Mouse (Mus musculus): ENCODE results near the gene Nol6.
"Not testable (repeated sequence)": the region's sequence is repeated elsewhere in the genome, so short reads cannot be mapped to it uniquely, and the experiment has no call there.

The Nol6 gene

DNA sequence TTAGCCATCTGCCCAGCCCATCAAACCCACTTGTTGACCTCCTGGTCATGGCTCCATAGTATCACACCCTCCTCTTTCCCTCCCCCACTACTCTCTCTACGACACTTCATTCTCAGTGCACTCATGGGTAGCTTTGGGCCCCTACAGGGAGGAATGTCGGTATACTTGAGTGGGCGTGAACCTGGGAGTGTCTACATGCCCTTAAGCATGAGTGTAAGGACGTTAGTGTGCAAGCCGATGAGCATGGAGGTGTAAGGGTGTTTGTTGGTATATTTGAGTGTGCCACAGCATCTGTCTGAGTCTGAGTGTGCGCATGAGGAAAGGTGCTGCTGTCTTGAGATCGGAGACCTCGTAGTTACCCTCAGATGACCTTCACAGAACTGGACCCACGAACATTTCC lies 37.3 kb downstream of the Nol6 start:
- DNase-seq (ENCODE audit: low read depth in 1 of 2, low spot score in 2 of 2) = no peak

DNA sequence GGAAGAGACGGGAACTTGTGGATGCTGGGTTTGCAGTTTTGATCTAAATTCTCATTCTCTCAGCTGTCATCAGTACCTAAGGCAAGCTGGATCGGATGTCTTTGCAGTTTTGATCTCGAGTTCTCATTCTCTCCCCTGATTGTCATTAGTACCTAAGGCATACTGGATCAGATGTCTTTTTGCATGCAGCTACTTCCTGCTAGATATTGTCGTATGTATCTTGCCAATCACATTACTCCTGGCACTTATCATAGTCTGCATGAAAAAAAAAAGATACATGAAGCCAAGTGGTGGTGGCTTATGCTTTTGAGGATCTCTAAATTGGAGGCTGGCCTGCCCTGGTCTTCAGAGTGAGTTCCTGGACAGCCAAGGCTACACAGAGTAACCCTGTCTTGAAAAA lies 39.4 kb downstream of the Nol6 start:
- no peak for DNase-seq (ENCODE audit: low read depth in 1 of 2, low spot score in 2 of 2)

DNA sequence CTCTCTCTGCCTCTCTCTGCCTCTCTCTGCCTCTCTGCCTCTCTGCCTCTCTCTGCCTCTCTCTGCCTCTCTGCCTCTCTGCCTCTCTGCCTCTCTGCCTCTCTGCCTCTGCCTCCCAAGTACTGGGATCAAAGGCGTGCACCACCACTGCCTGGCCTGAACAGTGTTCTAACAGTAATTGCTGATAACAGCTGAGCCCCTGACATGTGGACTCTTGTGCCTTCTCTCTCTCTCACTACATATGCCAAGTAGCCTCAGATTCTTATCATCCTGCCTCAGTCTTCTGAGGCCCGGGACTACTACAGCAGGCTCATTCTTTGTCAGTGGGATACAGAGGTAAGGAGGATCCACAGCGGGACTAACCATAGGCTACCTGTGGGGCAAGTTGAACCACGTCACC lies 41.5 kb downstream of the Nol6 start:
- not testable (repeated sequence) for DNase-seq (ENCODE audit: low read depth in 1 of 2, low spot score in 2 of 2)

DNA sequence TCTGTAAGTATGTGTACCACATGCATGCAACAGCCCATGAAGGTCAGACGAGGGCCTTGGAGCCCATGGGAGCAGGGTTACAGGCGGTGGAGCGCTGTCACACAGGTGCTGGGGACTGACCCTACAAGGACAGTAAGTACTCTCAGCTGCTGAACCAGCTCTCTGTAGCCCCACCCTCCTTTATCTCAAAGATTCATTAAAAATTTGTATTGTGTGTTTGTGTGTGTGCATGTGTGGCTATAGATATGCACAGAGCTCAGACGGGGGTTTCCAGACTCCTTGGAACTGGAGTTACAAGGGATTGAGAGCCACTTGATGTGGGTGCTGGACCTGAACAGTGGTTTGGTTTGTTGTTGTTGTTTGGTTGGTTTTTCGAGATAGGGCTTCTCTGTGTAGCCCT lies 42.5 kb downstream of the Nol6 start:
- DNase-seq (ENCODE audit: low read depth in 1 of 2, low spot score in 2 of 2) = no peak

DNA sequence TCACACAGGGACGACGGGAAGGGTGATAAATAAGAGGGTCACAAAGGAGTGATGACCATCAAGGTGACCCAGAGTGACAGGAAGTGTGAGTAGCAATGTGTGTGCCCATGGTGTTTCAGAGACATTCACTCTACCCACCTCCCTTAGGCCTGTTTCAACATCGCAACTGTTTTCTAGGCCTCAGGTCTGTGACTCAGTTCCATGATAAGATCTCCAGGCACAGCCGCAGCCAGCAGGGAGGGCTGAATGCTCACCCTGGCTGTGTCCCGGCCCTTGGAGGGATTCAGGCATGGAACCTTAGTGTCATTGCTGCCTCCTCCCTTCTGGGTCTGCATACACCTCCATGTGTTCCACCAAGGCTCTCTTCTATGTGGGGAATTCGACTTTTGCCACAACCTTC lies 45.5 kb downstream of the Nol6 start:
- no peak for DNase-seq (ENCODE audit: low read depth in 1 of 2, low spot score in 2 of 2)

DNA sequence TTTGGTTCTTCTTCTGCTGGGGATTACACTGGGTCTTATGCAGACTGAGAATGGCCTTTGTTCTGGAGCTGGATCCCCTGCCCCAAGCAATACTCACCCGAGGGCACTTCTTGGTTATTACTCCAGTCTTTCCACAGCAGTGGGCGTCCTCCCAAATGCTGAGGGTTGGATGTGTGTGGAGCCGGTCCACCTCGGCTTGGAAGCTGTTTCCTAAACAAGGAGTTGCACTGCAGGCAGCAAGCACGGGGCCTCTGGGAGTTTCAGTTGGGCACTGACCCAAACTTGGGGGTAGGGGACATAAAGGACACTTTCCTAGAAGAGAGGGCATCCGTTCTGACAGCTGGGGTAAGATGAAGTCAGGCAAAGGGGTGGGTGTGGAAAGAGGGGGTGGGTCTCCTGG lies 49.8 kb downstream of the Nol6 start:
- DNase-seq (ENCODE audit: low read depth in 1 of 2, low spot score in 2 of 2) = no peak

DNA sequence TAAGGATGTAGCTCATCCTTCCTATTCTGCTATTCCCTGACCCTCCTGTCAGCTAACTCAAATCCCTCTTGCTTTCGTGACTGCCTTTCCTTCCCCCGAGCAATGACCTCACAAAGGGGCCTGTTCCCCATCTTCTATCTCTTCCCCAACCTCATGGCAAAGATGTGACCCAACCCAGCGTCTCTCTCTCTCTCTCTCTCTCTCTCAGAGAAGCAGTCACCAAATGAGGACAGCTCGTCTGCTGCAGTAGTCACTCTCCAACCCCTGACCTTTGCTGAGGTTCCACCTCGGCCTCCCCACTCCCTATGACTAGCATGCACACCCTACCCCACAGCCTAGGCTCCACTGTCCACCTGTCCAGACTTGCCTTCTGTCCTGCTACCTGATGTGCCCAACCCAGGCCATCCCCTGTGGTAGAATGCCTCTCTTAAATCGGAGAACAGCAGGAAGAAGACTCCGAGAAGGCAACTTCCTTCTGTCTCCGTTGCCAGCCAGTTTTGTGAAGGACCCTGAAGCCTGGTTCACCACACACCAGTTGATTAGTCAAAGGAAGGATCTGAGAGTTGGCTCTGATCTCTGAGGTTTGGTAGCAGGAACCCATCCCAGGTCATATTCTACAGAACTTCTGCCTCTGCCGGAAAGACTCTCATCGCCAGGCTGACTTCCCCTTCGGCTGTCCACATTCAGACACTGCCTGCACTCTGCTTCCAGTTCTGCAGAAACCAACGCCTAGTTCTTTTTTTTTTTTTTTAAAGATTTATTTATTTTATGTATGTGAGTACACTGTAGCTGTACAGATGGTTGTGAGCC lies 51.0 kb downstream of the Nol6 start:
- peak; percentile 16 to 20 for DNase-seq (ENCODE audit: low read depth in 1 of 2, low spot score in 2 of 2)

DNA sequence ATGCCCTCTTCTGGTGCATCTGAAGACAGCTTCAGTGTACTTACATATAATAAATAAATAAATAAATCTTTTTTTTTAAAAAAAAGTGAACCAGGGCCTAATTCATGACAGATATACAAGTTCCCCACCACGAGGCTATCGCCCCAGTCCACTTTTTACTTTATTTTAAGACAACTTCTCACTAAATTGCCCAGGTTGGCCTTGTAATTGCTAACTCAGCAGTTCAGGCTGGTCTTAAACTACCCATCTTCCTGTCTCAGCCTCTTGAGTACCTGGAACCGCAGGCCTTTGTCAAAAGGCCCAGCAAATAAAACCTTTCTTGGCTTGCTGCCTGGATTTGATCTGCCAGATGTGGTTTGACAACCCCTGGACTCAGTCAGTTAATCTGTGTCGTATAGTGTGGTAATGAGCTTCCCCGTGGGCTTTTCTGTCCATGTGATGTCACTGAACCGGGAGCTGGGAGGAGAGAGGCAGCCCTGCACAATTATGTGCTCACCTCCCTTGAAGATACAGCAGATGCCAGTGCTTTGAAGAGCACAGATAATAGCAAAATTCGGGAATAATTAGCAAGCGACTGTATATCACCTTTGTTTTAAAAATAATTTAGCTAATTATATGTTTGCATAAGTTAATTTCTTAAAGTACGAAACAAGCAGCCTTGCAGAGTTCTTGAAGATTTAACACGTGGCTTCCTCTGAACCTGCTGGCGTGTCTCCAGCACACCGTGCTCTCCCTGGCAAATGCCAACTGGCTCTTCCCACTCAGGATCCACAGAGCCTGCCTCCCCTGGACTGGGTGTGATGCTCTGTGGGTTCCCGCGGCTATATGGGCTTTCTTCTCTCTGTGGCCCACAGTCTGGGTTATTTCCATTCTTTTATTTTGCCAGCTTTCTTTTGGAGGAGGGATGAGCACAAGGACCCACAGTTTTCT lies 52.5 kb downstream of the Nol6 start:
- no peak for DNase-seq (ENCODE audit: low read depth in 1 of 2, low spot score in 2 of 2)

DNA sequence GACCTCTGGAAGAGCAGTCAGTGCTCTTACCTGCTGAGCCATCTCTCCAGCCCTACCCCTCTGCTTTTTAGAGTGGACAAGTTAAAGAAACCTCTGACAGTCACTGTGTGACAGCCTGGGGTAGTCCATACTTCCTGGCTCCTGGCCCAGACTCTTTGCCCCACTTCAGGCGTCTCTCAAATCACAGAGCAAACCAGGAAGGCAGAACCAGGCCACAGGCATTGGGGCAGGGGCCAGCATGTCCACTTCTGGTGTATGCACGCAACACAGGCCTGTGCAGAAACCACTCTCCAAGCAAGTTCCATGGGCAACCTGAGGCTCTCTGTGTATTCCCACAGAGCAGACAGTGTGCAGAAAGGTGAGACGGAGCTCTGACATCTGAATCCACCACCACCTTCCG lies 59.1 kb downstream of the Nol6 start:
- DNase-seq (ENCODE audit: low read depth in 1 of 2, low spot score in 2 of 2) = no peak
